Mouse (Mus musculus) spleen, postnatal 36 days (tissue): ENCODE measurements around the gene Csrp3.
A peak's percentile ranks its signal among the peaks of the same experiment; 100 is the strongest.

Experiments used
- DNase-seq, 2 experiments: peaks; one replicate each; pipeline ENCODE4 v3.0.0; 2022; ENCODE audit warnings: low spot score in 2 of 2, mixed read lengths in 1 of 2

Gene Csrp3

DNA sequence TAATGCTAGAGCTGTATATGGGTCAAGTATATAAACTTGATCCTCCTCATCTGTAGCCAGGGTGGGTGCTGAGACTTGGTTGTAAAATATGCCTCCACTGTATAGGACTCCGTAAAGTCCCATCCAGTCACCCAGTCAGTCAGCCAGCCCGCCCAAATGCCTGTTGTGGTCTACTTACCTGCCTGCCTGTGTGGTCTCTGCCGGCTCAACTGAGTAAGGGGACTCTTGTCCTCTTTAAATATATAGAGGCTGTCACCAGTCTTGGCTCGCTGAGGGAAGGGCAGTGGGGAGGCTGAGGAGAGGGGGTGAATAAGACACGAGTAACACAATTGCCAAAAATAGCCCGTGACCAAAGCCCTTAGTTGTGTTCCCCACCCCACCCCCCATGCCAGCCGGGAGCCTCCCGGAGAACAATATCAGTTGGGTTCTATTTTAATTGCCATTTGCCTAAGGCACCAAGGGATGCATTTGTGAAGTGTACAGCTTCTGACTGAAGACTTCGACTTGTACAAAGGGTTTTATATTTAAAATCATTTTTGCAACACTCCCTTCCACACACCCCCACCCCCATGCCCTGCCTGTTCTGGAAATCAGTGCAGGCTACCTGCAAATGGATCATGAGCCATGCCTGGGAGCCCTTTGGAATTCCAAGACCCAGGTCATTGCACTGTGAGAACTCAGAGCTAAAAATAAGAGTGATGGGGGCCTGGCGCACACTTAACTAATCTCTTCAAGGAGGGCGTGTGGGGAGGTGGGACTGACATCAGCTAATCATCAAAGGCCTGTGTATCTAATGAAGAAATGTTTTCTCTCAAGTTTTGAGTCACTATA is at the start of gene Csrp3:
Csrp3 (minus strand) TSS at position 214 of the 831 bp plus-strand sequence.
- DNase-seq, result no peak

DNA sequence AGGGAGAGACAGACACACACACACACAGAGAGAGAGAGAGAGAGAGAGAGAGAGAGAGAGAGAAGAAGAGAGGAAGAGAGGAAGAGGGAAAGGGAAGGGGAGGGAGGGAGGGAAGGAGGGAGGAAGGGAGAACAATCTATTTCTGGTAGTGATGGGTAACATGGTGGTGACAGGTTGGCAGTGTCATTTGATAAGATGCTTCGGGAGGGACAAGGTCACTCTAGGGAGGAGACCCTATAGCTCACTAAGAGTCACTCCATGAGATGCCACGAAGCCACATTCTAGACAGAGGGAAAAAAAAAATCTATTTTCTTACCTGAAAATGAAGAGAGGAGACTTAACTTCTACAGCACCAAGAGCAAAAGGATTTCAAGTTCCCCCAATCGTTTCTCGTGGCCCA is 48.2 kb upstream of the Csrp3 start:
- DNase-seq, result no peak

DNA sequence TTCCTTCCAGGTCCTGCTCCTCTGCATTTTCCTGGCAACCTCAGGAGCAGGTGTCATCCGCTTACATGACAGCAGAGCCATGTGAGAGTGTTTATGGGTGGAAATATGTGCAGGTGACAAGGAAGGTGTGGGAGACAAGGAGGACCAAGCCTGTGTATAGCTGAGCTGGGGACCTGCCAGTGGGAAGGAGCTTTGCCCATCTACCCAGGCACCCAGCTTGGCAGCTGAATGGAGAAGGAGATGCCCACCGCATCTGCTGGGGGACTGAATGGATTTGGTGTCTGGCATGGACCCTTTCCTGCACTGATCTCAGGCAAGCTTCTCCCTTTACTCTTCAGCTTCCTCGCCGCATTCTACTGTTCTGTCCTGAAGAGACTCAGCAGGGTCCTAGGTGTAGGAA is 47.6 kb upstream of the Csrp3 start:
- no peak for DNase-seq

DNA sequence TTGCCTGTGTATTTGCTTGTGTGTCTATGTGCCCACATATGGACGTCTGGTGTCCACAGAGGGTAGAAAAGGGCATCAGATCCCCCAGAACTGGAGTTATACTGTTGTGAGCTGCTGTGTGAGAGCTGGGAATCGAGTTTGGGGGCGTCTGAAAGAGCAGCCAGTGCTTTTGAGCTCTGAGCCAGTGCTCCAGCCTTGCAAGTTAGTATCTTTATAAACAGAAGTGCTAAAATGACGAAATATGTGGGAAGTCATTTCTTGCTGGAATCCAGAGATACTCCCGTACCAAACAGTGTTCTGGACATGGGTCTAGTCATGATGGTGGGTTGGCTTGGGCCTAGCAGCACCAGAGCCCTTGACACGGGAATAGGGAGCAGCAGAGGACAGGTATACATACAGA is 46.9 kb upstream of the Csrp3 start:
- DNase-seq, result no peak

DNA sequence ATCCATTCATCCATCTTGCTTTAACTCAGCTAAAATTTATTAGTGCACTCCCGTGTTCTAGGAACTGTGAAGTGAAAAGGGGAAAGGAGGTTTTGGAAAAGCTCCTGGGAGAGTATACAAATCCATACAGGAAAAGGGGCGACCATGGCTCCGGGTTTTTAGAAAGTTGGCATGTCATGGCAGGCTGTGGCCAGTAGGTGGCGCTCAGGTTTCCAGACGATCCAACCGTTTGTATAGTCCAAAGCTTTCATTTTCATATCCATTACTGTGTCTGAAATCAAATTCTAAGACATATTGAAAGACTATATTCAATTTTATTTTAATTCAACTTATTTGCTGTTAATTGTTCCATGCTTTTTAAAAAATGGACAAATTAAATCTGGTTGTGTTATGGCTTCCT is 46.3 kb upstream of the Csrp3 start:
- peak; percentile 14 to 41 for DNase-seq

DNA sequence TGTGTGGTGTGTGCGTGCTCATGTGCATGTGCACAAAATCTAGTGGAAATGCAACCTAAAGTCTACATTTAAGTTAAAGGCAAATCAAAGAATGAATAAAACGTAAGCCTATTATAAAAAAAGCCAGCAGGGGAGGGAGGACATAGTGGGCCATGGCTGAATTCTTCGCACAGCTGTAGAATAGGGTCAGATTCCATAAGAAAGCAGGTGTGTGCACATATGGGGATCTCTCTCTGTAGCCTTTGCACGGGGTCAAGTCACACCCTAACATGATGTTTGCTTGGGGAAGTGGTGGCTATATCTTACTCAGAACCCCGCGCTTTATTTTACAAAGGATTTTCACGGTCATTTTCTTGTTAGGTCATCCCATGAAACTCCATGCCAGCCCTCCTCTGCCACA is 45.3 kb upstream of the Csrp3 start:
- DNase-seq, result no peak

DNA sequence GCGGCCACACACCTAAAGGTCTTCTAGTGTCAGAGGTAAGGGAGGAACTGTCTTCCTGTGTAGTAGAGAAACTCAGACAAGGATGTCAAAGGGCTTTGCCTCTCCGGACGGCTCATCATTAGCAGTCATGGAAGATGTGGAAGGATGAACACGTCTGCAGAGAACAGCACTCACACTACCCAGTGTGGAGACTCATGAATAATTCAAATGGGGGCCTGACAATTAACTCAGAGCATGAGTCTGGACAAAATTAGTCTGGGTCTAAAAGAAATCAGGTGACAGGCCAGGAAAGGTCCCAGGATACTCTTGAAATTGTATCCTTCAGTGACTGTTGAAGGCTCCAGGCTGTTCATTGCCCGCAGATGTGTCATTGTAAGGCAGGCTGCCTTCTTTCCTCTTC is 43.2 kb upstream of the Csrp3 start:
- DNase-seq, result no peak

DNA sequence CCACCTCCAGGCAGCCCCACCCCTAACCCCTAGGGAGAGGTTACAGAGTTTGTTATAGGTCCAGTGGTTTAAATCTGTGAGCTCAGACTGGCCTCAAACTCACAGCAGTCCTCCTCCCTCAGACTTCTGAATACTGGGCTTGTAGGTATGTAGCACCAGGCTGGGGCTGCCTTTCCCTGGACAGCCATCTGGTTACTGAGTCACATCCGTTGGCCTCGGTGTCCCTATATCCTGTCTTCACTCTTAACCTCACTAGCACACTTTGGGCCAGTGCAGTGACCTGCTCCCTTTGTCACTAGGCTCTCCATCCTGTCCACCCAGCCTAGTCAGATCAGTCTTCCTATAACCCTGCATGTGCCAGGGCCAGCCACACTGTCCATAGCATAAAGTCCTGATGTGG is 40.9 kb upstream of the Csrp3 start:
- DNase-seq, result no peak

DNA sequence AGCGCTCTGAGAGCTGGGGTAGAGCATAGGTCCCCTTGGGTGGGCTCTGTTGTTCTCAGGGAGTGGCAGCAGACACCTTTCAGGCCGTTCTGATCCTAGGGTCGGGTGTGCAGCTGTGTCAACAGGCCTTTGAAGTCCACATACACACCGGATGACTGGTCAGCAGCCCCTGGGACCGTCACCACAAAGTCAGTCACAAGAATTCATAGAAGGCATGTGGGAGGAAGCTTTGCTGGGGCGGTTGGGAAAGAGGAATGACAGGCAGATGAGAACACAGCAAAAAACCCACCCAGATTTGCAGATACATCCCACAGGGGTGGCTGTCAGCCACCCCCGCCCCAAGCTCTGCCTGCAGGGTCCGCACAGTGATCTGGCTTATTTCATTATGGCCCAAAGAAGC is 40.1 kb upstream of the Csrp3 start:
- no peak for DNase-seq

DNA sequence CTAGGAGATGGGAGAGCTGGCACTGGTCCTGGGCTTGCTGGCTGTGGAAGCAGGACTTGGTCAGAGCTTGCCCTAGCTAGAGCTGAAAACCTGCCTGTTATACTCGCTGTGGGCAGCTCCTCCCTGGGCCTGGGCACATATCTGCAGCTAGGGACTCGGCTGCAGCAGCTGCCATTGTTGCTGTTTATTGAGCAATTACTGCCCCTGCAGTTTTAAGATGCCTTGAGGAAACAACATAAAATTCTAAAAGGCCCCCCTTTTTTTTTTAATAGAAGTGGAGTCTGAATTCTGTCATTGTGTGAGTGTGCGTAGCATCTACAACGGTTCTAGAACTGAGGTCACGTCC is 36.4 kb upstream of the Csrp3 start:
- DNase-seq, result no peak

DNA sequence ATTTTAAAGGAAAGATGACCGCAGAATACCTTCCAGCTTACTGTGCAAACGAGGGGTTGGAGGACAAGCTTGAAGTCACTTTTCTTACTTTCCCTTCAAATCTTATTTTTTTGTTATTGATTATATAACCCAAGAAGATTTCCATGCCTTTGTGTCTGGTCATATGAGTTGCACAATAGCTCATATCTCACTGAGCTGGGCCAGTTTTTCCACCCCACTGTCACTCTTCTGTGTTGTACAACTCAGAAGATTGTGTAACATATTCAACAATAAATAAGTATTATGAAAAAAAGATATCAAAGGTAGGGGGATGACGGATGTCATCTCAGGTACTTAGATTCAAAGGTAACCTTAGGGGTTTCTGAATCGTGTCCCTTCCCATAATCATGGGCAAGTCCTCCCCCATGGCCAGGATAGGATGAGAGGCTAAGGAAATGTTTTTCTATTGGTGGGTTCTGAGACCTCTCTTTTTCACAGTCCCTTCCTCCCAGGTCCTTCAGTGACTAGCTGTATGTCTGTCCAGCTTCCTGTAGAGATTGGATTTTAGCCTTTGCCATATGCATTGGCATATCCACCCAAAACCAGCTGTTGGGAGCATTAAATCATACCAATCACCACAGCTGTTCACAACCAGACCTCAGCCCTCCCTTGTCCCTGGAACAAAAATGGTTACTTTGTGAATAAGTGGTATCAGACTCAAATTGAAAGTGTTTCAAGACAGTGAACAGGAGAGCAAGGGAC is 35.9 kb upstream of the Csrp3 start:
- DNase-seq, result no peak

DNA sequence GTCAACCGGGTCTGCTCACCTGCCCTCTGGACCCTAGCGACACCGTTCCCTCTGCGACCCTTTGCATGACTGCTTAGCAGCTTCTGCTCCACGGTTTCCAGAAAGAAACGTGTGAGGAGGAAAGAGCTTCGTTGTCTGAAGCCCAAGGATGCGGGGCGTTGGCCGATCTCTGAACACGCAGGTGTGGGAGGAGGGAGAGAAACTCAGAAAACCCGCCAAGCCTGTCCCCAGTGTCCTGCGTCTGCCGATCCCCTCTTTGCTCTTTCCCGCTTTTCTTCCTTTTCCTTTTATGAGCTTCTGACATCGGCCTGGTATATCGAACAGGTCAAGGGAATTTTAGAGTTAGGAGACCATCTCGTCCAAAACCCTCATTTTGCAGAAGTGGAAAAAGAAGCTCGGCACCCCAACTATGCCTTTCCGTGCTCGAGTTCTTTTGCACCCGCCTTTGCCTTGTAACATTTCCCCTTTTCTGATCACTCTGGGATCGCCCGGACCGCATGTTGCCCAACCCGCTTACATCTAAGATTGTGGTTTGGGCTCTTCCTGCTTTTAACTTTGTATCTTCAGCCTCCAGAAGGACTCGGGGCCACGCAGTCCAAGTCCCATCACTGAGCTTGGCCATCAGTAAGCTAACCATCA is 34.3 kb upstream of the Csrp3 start:
- DNase-seq, result peak; percentile 20 to 53

DNA sequence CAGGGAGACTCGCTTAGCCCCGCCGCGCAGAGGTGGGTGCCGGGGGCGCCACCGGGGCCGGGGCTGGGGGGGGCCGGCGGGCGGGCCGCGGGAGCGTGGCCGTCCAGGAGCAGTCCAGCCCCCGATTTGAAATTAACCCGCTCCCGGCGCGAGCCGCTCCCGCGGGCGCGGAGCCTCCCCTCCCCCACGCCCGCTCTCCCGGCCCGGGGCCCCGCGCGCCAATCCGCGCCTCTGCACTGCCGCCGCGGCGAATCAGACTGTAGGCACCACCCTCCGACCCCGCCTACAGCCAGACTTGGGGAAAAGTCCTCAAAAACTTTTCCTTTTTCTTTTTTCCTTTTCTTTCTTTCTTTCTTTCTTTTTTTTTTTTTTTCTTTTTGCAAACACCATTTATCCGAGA is 33.7 kb upstream of the Csrp3 start, which contains the start of gene E2f8:
E2f8 (minus strand) TSS at position 111 of the 400 bp plus-strand sequence.
- peak; percentile 66 to 75 for DNase-seq

DNA sequence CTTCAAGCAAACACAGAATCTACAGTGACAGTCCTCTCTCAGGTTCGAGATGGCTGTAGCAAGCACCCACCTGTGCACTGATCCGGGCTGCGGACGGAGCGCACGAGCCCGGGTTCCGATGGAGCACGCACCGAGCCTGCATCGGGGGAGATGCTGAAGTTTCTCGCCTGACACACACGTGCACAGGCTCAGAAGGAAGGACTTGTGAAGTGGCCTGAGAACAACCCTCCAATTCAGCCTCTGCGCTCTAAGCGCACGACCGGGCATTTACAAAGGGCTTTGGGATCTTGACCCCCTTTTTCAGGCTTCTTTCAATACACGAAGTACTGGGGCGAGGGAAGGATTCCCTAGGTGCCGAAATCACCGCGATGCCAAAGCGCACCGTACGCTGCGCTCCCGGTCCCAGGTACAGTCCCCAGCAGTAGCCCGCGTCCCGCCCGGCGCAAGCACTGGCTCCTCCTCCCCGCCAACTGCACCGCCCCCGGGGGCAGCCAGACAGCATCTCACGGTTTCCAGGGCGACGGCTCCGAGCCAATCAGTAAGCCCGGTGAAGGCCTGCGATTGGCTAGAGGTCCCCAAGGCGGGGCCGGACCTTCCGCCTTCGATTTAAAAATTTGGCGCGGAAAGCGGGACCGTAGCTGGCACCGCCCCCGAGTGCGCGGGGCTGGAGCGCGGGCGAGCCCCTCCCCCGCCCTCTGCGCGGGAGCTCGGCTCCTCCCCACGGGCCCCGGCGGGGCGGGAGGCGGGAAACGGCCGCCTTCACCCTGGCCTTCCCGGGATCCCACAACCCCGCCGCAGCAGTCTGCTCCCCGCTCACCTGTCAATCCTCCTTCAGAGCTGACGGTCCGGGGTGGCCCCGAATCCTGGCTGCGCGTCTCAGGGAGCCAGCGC is 33.0 kb upstream of the Csrp3 start:
- peak; percentile 97 to 98 for DNase-seq

DNA sequence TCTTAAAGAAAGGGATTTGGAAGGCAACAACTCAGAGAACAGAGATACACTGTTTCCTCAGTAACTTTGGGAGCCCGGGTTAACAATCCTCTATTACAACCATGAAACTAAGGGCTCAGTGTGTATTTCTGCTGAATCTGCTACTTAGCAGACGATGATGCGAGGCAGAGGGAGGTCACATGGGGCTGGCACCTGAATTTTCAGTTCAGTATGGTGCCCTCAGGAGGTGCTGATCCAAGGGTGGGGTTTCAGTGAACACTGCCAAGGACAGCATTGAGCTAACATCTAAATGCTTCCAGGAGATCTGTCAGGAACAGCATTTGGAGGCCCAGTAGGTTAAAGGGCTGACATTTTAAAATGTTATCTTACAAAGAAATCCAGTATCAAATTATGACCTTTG is 31.7 kb upstream of the Csrp3 start:
- no peak for DNase-seq

DNA sequence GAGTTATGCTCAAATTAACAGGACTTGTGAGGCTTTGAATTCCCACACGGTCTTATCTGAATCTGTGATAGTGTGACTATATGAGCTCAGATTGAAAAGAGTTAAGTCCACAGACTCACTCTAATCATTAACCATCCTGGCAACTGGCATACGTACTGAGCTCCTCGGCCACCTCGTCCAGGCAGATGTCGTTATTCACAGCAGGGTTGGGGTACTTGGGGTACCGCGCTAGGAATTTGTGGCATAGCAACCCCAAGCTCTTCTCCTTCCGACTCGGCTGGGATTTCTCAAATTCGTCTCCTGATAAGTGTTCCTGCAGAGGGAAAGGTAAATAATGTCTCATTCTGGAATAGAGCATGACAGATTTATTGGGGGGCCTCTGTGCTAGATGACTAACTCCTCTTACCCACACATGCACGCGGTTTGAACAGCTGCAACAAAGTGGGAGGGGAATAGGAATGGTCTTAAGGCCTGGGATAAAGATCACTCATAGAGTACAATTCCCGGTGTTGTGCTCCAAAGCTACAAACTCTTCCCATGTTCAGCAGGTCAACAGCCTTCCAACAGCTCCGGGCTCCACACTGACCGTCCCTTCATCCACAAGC is 30.1 kb upstream of the Csrp3 start:
- no peak for DNase-seq

DNA sequence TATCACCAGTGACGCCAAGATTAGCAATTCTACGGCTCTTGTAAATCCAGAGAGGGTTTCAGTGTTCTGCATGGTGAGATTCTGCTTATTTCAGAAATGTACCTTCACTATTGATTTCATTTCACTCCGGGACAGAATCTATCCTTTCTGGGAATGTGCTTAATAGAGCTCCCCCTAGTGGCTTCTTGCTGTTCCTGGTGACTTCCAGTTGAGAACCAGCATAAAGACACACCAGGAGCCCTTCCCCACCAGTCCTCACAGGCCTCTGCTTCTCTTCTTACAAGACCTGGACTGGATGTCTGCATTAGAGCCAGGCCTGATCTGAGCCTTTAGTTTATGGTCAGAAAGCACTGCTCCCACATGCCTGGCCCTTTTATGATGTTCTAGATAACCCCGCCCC is 28.7 kb upstream of the Csrp3 start:
- DNase-seq, result peak; percentile 23 to 48

DNA sequence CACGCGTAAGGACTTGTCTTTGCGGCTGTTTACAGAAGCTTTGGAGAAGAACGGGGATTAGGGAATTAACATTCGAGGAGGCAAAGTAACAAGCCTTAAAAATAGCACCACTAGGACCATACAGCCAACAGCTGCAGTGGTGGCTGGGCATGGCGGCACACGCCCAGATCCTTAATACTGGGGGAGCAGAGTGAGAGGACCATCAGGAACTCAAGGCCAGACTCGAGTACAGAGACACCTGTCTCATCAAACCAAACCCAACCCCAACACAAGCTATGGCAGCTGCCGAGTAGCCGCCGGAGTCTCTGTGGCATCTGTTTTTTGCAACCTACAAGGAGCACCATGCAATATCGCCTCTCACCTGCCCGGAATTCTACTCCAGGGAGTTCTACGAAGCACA is 27.3 kb upstream of the Csrp3 start:
- DNase-seq, result no peak

DNA sequence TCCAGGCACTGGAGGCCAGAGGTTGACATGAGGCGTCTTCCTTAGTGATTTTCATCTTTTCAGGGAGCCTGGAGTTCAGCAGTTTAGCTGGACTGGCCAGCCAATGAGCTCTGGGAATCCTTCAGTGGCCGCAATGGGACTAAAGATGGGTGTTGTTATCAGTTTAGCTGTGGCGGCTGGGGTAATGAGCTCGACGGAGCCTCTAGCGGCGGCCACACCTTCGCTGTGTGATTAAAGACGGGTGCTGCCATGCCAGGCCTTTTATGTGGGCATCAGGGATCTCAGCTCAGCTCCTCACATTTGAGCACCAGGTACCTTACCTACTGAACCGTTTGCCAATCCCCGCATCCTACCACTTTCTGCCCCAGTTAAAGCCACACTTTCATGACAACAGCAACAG is 23.5 kb upstream of the Csrp3 start:
- no peak for DNase-seq

DNA sequence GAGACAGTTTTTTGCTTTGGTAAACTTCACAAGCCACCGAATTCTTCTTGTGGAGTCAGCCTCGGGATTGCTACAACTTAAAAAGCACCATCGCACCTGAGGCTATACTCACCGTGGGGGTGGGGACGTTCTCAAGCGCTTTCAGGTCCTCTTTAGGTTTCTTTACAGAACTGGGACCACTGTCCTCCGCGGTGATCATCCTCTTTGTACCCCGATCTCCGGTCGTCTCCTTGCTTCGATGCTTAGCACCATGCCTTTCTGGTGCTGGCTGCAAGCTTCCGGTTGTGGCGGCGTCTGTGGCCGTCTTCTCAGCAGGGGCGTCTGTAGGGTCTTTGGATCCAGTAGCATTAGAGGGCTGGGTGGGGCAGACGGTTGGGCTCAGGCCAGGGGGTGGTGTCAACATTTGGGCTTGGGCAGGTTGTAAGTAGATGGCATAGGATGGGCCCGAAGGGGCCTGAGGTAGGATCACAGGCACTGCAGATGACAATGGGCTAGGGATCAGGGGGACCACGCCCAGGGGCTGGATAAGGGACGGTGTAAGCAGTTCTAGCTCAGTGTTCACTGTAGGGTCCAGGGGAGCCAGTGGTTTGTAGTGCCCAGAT is 22.8 kb upstream of the Csrp3 start:
- no peak for DNase-seq

DNA sequence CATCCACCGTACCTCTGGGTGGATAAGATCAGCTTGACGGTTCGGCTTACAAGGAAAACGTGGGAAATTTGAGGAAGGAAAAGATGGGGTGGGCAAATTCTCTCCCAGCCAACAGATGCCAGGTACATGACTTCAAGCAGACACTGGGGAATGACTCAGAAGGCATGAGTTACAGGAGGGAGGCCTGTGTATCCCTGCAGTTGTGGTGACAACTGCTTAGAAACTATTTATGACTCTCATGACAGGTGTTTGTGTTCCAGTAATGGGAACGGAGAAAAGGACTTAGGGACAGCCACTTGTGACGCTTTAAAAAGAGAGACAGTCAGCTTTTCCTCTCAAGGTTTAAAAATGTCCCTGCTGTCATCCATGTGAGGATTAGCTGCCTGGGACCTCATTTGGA is 22.3 kb upstream of the Csrp3 start:
- DNase-seq, result no peak
